Mouse (Mus musculus): Measurements from ENCODE around the gene Oaf.

DNA sequence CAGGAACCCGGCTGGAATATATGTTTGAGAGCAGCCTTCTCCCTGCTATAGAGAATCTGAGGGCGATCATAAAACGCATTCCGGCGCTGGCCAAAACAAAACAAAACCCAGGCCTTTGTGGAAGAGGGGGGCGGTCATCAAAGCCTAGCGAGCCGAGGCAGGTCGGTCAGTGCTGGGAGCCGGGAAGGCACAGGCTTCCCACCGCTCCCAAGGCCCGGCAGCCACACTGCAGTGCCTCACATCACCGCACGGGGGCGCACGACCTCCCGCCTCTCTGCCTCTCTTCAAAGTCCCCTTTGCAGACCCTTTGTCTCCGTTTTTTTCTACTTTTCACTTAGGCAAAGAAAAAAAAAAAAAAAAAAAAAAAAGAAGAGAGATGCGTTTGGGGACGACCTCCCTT lies 47.2 kb upstream of the Oaf start:
- TF ChIP-seq POLR2A (IDR thresholded peaks at IDR 0.05; ENCODE audit: control insufficient read depth, extremely low read depth, insufficient read depth, low read length, poor library complexity) = no peak
- TF ChIP-seq CTCF (IDR thresholded peaks at IDR 0.05; ENCODE audit: borderline replicate concordance, control insufficient read depth, extremely low read depth, insufficient read depth, low read length, poor library complexity) = peak; percentile 88
